Mouse (Mus musculus) layer of hippocampus, postnatal 25 days (tissue): ENCODE results near the gene Tln2. TPM values are rescaled to one million over a fixed set of nuclear protein-coding genes. Genes with fewer than 3 reads are reported as not detected.

Experiments
- DNase-seq, 2 experiments: peaks; one replicate each; pipeline ENCODE4 v3.0.0; 2022; ENCODE audit warnings: mixed read lengths in 2 of 2, low spot score in 1 of 2; ENCODE audit errors: extremely low spot score in 1 of 2
- total RNA-seq, 2 experiments: library from RNA; stranded (reverse); gene quantifications; 2 replicates each; pipeline ENCODE4 v1.2.3; 2021

Gene Tln2
- total RNA-seq, result 100 to 1,000 TPM in 1 of 2 experiments, 10 to 100 TPM in 1; 89.9 to 104 TPM

DNA sequence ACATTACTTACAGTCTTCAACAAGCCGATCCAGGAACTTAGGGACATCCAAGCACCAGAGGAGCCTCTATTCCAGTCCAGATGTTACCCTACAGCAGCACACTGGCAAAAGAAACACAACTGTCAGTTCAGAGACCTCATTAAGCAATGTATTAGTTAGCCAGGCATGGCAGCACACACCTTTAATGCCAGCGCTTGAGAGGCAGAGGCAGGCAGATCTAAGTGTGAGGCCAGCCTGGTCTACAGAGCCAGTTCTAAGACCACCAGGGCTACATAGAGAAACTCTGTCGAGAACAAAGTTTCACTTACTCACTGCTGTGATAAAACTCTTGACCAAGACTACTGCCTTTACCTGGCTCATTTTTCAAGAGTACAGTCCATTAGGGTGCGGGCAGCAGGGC lies at the start of gene Tln2:
TSS of gene Tln2 (minus strand) at position 101 of the 400 bp plus-strand sequence.
- DNase-seq, result no peak

- no peak for DNase-seq
These were observed 49.7 kb upstream of the Tln2 start for GRCm38 (mm10) chr9:67609226-67609625.

DNA sequence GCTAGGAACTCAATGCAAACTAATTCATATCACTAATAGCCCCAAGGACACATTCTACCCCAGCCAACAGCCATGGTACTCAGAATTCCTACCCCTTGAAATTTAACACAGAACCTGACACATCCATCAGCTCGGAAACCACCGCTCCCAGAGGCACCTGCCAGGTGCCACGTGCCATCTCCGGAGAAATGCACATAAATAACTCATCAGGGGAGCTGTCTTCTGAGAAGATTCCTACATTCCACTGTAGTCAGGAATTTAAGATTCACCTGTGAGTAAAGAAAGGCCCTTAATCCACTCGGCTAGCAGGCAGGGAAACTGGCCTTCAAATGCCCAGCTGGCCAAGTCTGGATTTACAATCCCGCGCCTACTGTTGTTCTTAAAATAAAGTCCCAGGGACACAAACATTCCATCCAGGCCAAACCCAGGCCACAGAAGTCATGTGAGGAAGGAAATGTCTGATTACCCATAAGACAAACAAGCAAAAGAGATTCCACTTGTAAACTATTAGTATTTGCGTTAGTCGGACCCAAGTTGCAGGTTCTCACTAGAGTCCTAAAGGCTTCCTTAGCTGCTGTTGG lies 48.4 kb upstream of the Tln2 start:
- DNase-seq, result no peak

- DNase-seq, result no peak
These were observed 47.8 kb upstream of the Tln2 start for GRCm38 (mm10) chr9:67607268-67607667.

GRCm38 (mm10) chr9:67605867-67606435 lies 46.4 kb upstream of the Tln2 start:
- no peak for DNase-seq

GRCm38 (mm10) chr9:67604940-67605339 lies 45.4 kb upstream of the Tln2 start:
- no peak for DNase-seq

GRCm38 (mm10) chr9:67602347-67602746 lies 42.8 kb upstream of the Tln2 start:
- no peak for DNase-seq

DNA sequence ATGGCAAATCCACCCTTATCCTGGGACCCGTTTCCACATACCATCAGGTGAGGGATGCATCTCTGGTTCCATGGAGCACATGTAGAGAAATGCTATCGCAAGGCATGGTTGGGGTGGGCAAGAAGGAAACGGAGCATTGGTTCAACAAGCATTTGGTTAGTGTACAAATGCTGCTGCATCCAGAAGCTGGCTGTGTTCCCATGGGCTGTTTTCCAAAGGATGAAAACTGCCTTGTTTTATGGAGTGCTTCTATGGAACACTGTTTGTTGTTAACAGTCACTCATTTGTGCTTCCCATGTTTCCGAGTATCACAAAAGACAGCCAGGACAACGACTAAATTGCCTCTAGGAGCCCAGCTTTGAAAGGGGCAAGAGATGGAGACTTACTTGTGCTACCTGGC lies 35.7 kb upstream of the Tln2 start:
- DNase-seq, result peak in 1 of 2 experiments; percentile 32

DNA sequence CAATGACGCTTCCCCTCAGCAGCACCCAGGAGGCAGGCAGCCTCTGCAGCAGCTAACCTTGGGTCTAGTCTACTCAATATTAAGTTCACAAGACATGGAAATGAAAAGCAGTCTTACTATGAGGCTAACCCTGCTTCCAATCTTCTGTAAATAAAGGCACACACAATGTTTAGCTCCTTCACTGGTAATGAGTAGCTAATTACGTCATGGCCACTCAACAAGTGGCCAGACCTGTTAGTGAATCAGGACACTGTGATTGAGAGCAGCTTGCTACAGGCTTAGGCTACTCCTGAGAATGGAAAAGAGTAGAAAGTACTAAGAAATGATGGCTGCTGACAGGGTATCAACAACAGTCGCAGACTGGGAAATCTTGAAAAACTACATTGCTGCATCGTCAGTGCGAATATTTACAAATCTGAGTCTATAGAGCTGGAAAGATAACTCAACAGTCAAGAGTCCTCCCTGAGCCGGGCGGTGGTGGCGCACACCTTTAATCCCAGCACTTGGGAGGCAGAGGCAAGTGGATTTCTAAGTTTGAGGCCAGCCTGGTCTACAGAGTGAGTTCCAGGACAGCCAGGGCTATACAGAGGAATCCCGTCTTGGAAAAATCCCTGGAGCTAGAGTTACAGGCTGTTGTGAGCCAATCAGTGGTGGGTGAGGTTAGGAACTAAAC lies 34.1 kb upstream of the Tln2 start:
- no peak for DNase-seq

GRCm38 (mm10) chr9:67592726-67593125 lies 33.2 kb upstream of the Tln2 start:
- no peak for DNase-seq

GRCm38 (mm10) chr9:67587111-67587510 lies 27.6 kb upstream of the Tln2 start:
- DNase-seq, result no peak

DNA sequence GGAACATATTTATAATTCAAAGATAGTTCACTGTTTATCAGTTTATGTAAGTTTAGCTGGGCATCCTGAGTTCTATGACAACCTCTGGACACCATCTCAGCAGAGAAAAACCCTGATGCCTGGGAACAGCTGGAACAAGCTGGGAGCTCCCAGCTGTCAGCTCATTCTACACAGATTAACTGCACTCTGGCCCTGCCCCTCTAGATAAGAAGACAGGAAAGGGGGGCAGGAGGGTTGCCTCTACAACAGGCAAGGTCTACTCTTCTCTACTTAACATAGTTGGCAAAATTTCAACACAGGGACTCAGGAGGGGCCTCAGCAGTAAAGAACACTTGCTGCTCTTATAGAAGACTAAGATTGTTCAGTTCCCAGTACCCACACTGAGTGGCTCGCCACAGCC lies 27.0 kb upstream of the Tln2 start:
- DNase-seq, result no peak

DNA sequence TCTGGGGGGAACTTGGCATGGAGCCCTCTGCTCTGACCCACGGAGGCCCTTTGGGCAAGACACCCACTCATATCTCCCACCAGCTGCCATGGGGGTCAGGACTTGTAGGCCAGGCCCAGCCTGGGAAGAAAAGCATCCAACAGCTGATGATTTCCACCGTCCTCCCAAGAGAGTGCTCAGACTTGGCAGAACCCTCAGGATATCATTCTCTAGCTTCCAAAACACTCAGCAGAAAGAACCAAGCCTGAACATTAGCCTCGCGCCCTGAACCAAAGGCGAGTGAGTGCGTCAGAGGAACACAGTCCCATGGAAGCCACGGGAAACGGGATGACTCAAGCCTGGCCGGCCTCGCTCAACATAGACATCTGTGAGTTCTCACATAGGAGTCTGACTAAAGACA lies 25.4 kb upstream of the Tln2 start:
- DNase-seq, result no peak

GRCm38 (mm10) chr9:67581581-67582280 lies 22.2 kb upstream of the Tln2 start:
- no peak for DNase-seq

GRCm38 (mm10) chr9:67579541-67579940 lies 20.0 kb upstream of the Tln2 start:
- no peak for DNase-seq

GRCm38 (mm10) chr9:67574721-67575248 lies 15.3 kb upstream of the Tln2 start:
- no peak for DNase-seq

- no peak for DNase-seq
These were observed 14.1 kb upstream of the Tln2 start for GRCm38 (mm10) chr9:67573683-67573979.

DNA sequence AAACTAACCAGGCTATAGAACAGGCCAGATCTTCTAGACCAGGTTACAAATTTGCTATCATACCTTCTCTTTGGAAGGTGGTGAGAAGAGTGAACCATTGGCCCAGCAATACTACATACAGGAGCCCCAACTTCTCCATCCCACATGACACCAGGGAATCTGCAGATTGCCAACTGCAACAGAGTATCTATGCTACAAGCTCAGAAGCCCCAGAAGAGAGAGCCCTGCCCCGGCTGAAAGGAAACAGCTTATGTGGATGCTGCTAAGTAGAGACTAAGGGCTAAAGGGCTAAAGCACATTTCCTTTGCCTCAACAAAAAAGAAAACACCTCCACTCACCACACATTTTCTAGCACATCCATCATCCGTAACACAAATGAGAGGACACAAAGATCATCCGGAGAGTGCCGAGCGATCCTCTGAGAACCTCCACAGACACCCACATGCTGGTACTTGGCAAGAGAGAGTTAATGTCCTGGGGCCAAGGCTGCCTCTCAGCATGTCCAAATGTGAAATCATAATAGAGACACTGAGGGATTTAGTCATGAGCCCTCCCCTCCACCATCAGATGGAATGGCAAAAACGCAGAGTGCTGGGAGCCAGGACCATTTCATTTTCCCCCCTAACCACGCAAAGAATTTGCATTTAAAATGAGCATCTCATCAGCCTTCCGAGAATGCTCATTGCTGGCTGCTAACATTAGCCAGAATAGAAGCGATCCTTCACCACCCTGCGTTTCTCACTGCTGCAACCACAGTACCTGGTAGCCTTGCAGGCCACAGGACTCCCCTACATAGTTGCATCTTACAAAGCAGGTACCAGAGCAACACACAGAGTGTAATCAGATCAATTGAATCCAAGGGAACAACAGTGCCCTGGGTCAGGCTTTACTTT lies 13.5 kb upstream of the Tln2 start:
- DNase-seq, result no peak

- no peak for DNase-seq
These were observed 6.3 kb upstream of the Tln2 start for GRCm38 (mm10) chr9:67565801-67566258.

- DNase-seq, result no peak
These were observed 9.5 kb downstream of the Tln2 start for GRCm38 (mm10) chr9:67549811-67550501.
